Mouse (Mus musculus) CD4-positive helper T cell, adult 2 months (primary cell): Measurements from ENCODE around the gene Lrguk.

ENCODE experiments used
- DNase-seq: peaks from one replicate; pipeline ENCODE4 v3.0.0-alpha.2; 2012; ENCODE audit warnings: low read depth, missing footprints, low spot score

Gene Lrguk

GRCm38 (mm10) chr6:34059741-34060140 is 30.5 kb downstream of the Lrguk start:
- no peak for DNase-seq

- no peak for DNase-seq
These were observed 37.5 kb downstream of the Lrguk start for GRCm38 (mm10) chr6:34066790-34067189.

- no peak for DNase-seq
These were observed 38.0 kb downstream of the Lrguk start for GRCm38 (mm10) chr6:34067271-34067670.

DNA sequence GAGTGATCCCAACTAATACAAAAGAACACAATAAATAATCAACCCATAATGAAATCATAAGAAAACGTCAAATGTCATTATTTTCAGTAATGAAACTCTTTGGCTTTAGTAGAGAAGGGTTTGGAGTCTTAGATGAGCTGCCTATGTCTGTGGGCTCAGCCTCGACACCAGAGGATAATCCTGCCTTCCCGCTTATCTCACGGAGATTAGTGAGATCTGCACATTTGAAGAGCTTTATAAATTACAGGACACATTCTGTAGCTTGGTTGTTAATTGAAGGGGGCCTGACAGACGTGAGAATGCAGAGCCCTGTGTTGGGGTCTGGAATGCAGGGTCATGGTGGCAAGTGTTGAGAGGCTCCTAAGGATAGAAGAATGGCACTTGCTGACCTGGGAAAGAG is 42.7 kb downstream of the Lrguk start:
- no peak for DNase-seq

DNA sequence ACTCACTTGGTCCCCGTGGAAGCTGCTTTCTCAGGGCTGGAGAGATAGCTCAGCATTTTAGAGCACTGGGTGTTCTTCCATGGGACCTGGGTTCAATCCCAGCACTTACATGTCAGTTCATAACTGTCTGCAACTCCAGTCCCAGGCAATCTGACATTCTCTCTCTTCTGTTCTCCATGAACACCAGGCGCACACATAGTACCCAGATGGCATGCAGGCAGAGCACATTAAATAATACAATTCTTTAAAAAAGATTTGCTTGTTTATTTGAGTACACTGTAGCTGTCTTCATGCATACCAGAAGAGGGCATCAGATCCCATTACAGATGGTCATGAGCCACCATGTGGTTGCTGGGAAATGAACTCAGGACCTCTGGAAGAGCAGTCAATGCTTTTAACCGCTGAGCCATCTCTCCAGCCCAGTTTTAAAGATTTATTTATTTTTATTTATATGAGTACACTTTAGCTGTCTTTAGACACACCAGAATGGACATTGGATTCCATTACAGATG is 44.7 kb downstream of the Lrguk start:
- no peak for DNase-seq

GRCm38 (mm10) chr6:34075520-34075919 is 46.3 kb downstream of the Lrguk start:
- DNase-seq = no peak

GRCm38 (mm10) chr6:34083471-34083870 is 54.2 kb downstream of the Lrguk start:
- no peak for DNase-seq

DNA sequence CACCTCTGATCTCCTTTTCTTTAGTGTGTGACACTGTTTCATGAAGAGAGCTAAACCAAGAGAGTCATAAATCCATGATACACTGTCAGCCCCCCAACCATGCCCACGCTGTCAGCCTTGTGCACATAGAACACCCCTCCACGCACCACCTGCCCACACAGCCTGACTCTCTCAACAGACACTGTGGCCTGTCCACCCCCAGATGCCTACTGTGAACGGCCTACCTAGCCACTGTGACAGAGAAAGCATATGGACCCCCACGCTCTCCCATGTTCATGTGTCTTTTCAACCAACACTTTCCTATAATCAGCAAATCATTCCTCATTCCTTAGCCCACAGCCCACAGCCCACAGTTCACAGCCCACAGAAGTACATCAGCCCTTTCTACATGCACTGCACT is 58.5 kb downstream of the Lrguk start:
- no peak for DNase-seq

- no peak for DNase-seq
These were observed 59.7 kb downstream of the Lrguk start for GRCm38 (mm10) chr6:34088986-34089385.

GRCm38 (mm10) chr6:34091537-34091936 is 62.3 kb downstream of the Lrguk start:
- DNase-seq = no peak

DNA sequence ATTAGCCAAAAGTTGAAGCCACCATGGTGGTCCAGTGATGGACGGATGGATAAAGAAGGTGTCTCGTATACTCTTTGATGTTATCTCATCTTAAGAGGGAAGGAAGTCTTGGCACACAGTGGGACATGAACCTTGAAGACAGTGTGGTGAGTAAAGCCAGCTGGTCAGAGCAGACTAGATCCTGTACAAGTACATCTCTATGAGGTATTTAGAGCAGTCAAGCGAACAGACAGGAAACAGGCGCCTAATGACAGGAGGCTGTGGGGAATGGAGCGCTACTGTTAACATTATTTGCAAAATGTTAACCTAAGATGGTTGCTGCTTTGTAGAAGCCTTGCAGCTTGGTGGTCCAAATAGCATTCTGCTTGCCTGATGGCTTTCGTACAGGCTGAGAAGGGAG is 67.0 kb downstream of the Lrguk start:
- DNase-seq = no peak

DNA sequence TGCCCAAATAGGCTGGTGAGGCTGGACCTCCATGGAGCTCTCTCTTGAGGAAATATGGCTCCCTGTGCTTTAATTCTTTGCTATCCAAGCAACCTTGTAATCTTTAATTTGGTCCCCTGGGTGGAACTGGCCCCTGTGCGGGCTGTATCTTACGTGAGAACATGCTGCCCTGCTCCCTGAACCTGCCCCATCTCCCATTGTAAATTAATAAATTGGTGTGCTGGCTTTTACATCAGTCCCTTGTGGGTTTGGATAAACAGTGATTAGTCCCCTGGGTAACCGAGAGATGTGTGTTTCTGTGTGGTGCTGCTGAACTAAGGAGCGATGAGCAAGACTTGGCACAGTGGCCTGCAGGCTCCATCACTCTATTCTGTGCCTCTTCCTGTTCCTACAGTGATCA is 67.7 kb downstream of the Lrguk start:
- DNase-seq = no peak

GRCm38 (mm10) chr6:34099725-34100124 is 70.5 kb downstream of the Lrguk start:
- DNase-seq = no peak

DNA sequence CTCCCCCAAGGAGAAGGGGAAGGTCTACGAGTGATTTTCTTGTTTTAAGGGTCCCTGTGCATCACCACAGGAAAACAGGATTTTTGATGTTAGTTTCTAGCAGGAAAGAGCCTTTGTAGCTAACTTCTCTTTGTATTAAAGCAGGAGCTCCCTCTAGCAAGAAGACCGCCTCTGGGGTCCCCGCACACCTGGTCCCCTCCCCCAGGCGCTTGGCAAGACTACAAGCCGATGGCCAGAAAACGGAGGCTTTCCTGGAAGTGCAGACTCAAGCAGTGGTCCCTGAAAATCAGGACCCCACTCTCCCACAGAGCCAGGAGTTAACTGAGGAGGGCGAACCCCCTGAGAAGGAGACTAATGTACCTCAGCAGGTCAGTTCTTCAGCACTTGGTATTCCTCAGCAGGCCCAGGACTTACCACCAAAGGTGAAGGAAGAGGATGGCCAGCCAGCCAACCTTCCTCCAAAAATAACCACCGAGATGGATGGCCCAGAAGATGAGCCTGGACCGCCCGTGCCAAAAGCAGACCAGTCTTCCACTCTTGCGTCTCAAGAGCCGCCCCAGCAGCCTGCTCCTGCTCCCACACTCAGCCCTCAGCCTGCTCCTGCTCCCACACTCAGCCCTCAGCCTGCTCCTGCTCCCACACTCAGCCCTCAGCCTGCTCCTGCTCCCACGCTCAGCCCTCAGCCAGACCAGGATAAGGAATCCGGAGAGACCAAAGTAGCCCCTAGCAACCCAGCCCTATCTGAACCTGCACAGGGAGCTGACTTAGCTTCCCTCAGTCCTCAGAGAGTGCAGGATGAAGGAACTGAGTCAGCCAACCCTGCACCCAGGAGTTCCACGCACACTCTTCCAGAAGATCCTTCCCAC is 72.5 kb downstream of the Lrguk start:
- DNase-seq = no peak

DNA sequence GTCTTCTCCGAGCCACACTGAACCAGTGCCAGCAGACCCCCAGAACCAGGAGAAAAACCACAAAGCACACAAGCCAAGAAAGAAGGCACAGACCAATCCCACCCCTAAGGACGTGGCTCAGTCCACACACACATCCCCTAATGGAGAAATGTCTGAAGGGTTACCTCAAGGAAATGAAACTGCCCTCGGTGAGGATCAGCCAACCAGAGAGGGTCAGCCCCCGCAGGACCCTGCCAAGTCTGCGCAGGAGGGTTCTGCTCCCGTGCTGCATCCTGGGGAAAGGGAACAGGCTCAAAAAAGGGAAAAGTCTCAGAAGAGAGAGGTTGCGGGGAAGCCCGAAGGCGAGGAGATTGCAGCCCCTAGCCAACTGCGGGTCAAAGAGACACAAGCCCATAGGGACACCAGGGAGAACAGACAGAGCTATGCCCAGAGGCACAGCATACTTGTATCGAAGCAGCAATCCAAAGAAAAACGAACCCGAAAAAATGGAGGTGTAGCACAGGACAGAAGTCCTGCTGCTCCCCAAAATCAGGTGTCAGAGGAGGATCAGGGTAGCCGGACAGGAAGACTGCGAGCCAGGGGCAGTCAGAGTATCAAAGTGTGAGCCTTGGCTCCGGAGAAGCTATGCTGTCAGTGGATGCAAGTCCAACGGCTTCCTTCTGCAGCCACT is 74.1 kb downstream of the Lrguk start:
- DNase-seq = no peak

DNA sequence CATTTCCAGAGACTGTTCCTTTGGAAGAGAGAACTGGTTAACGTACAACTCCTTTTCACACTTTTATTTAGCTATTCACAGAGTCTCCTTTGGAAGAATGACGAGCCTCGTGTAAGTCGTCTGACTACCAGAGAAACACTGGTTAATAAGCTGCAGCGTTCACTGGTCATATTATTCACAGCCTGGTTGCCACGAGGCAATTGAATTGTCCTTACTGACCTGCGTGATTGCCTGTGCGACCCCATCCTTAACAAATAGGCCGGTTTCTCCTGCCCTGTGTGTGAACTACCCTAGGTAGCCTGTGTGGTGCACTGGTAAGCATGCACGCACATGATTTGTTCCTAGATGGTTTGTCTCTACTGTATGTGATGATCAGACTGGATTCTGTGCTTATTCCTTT is 81.3 kb downstream of the Lrguk start:
- no peak for DNase-seq

DNA sequence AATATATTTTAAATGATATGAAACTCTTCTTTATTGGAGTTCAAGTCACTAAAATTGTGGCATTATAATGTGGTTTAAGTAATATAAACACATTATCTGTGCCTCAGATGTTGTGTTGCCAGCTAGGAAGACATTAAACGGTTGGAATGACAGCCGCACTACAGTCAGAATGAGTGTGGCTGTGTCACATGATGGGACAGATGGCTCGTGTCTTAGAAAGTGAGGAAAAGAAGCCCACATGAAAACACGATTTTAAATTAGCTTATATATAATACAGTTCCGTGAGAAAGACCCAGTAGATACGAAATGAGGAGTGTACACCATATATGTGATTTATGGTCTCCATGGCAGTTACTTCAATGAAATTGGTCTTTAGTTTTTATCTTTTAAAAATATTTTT is 82.2 kb downstream of the Lrguk start:
- no peak for DNase-seq

GRCm38 (mm10) chr6:34116838-34117478 is 87.7 kb downstream of the Lrguk start:
- no peak for DNase-seq

DNA sequence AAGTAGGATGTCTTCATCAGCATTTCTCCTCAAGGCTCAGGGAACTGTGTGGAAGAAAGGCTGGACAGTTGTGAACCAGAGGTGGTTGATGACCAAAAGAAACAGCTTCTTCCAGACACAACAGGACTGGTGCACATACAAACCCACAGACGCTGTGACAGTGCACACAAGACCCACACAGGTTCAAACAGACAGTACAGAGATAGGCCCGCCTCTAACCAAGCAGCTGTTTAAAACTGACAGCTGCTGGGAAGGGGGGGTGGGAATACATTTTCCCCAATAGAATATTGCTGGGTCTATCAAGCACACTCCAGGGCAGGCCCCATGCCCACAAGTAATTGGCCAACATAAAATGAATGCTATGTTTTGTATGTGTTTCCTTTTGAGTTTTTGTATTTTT is 95.2 kb downstream of the Lrguk start:
- DNase-seq = no peak

DNA sequence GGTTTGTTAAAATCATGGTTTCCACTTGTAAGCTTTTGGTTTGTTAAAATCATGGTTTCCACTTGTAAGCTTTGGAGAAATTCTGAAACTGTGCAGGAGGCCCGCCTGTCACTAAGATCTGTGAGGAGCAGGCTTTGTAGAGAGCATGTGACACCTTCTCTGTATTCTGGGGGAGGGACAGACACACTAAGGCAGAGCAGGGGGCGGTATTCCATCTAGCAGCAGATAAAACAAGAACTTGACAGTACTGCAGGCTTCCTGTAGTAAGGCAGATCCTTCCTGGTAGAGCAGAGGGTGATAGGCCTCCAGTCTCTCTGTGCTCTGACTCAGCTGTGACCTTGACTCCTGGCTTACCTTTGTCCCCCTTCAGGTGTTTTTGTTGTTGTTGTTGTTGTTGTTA is 100.0 kb downstream of the Lrguk start:
- no peak for DNase-seq

DNA sequence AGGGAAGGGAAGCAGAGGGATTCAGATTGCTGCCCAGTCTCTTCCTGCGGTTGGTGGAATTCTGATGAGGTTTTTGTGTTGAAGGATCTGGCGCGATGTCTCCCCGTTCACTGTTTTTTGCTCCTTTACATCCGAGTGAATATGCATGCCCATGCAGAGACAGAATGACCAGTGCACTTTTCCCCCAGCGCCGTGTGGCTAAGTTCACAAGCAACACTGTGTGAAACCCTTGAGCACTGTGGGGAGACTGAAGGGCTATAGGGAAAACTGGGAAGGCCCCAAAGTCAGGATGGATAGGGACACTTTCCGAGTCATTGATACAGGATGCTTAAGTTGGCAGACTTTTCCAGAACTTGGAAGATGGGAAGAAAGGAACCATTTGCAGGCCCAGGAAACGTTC is 103.1 kb downstream of the Lrguk start:
- no peak for DNase-seq

GRCm38 (mm10) chr6:34138366-34138765 is 109.1 kb downstream of the Lrguk start:
- no peak for DNase-seq
